Mouse (Mus musculus) erythroblast, embryonic 14.5 days (primary cell): ENCODE measurements around the gene Stk36. TPM values are rescaled to one million over a fixed set of nuclear protein-coding genes. Genes with fewer than 3 reads are reported as not detected.

ENCODE experiments used
- H3K27me3 ChIP-seq: 2 replicates; pipeline ENCODE4 v1.6.1; 2012; ENCODE audit warnings: inconsistent platforms; ENCODE audit not compliant: control insufficient read depth
- H3K36me3 ChIP-seq: 2 replicates; pipeline ENCODE4 v1.6.1; 2012; ENCODE audit warnings: mild to moderate bottlenecking, inconsistent platforms; ENCODE audit not compliant: control insufficient read depth
- H3K4me1 ChIP-seq: 2 replicates; pipeline ENCODE4 v1.6.1; 2012; ENCODE audit warnings: inconsistent platforms; ENCODE audit not compliant: control insufficient read depth
- H3K4me3 ChIP-seq: replicated peaks from 2 replicates; pipeline ENCODE3; 2012; ENCODE audit warnings: moderate library complexity, mild to moderate bottlenecking, inconsistent platforms
- H3K9me3 ChIP-seq: 2 replicates; pipeline ENCODE4 v1.6.1; 2012; ENCODE audit warnings: low read length, inconsistent platforms, mixed read lengths; ENCODE audit not compliant: control insufficient read depth
- GATA1 ChIP-seq: IDR thresholded peaks from 2 replicates; pipeline ENCODE4 v1.6.1; 2012; ENCODE audit warnings: low read length, inconsistent platforms, mixed read lengths
- TAL1 ChIP-seq: IDR thresholded peaks from 3 replicates; pipeline ENCODE4 v1.6.1; 2012; ENCODE audit warnings: low read length, inconsistent platforms, mixed read lengths
- polyA plus RNA-seq: library from polyadenylated mRNA; stranded (reverse); fragments of >175 nt; gene quantifications from 2 replicates; pipeline ENCODE4 v1.2.3, GENCODE M21; 2012

The Stk36 gene
- polyA plus RNA-seq, 1 experiment = not detected

DNA sequence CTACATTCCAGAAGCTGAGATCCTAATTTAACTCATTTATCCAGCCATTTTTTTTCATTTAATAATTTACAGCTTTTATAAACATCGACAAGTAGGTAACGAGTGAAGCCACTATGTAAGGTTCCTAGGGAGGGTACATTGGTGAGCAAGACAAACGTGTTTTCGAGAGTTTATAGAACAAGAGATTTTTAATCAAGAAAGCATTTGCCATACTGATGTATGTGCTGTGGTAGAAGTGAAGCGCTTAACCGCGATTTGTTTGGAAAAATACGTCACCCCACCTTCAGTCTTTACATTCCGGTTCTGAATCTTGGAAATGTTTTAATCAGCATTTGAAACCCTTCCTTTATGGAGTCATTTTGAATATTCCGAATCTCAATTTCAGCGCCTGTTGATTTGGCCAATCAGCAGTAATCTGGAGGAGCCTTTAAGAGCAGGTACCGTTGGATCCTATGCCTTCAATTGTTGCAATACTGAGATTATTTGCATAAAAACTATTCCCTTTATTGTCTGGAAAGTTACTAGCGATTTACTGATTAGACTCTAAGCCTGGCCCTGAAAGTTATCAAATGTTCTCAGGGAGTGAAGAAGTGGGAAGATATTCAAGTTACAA lies 61.1 kb downstream of the Stk36 start:
- Histone ChIP-seq H3K9me3 (no peaks in the 10 kb centered on the region), H3K36me3 (peaks cover 5% of the 10 kb centered on the region), H3K4me1 (peaks cover 32% of the 10 kb centered on the region), H3K27me3 (no peaks in the 10 kb centered on the region), H3K4me3 (peak overlapping the region; percentile 97)
- TF ChIP-seq GATA1 (no peak), TAL1 (no peak)

DNA sequence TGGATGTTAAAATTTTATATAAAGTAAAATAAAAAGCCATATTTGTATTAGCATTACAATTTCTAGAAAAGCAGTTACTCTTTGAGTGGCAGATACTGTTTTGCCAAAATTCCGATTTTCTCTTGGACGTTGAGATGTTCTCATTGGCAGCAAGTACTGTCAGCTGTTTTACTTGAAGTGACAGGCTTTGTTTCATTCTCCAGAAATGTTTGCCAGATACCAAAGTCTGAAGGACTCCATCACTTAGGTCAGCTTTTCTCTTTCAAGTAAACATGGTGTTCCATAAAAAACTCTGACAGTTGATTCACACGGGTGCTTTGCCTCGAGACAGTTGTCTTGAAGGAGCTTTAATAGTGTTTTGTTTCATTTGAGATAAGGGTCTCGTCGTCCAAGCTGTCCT lies 63.9 kb downstream of the Stk36 start:
- Histone ChIP-seq H3K4me3 (no peak overlapping the region), H3K36me3 (peaks cover 17% of the 10 kb centered on the region), H3K27me3 (no peaks in the 10 kb centered on the region), H3K9me3 (no peaks in the 10 kb centered on the region), H3K4me1 (peaks cover 32% of the 10 kb centered on the region)
- TF ChIP-seq GATA1 (no peak), TAL1 (no peak)

DNA sequence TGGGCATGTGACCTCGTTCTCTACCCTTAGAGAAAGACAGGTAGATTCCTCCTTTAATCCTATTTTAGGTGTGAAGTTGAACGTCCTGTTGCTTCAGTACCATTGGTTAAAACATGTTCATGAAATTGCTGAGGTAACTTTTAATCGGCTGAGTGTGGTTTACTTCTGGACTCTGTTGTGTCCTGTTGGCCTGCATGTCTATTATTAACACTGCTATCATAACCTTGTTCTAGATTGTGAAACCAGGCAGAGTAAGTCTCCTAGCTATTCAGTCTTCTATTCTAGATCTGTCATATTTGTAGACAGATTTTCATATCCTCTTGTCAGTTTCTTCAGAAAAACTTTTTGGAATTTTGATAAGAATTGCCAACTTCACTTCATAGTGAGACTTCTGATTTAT lies 67.1 kb downstream of the Stk36 start:
- Histone ChIP-seq H3K9me3 (no peaks in the 10 kb centered on the region), H3K27me3 (no peaks in the 10 kb centered on the region), H3K36me3 (peaks cover 33% of the 10 kb centered on the region), H3K4me3 (no peak overlapping the region), H3K4me1 (peaks cover 25% of the 10 kb centered on the region)
- no peak for TF ChIP-seq TAL1
- no peak for TF ChIP-seq GATA1

DNA sequence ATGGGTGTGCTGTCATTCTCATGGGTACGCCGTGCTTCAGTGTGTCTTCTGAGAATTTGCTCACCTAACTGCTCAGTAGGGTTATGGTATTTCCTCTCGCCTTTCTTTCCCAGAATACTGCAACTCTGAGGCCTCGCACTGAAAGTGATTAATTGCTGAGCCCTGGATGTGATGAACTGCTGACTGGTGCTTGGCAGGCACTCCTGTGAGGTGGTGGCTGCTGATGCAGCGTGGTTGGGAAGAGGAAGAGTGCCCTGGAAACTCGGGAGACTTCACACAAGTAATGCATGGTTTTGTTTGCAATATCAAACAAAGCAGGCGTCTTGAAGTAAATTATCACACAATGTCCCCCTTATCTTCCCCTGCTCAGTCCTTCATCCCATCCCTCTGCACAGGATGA lies 71.5 kb downstream of the Stk36 start:
- H3K4me3 ChIP-seq = no peak overlapping the region
- no peaks in the 10 kb centered on the region for H3K9me3 ChIP-seq
- TF ChIP-seq TAL1 (no peak), GATA1 (no peak)
- H3K4me1 ChIP-seq = peaks cover 11% of the 10 kb centered on the region
- H3K27me3 ChIP-seq = no peaks in the 10 kb centered on the region
- H3K36me3 ChIP-seq = peaks cover 32% of the 10 kb centered on the region

DNA sequence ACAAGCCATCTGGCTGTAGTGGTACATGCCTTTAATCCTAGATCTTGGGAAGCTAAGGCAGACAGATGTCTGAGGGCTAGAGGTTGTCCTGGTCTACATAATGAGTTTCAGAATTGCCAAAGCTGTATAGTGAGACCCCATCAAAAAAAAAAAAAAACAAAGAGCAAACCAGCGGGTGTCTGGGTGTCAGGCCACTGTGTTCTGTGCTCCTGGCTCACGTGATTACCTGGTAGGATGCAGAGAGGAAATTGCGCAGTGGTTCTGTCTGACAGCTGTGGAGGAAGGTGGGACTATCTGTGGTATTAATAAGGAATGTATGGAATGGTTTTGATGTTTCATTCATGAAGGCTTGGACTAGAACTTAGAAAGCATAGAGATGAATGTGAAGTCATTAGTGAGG lies 75.6 kb downstream of the Stk36 start:
- Histone ChIP-seq H3K36me3 (peaks cover 49% of the 10 kb centered on the region), H3K9me3 (no peaks in the 10 kb centered on the region)
- TF ChIP-seq GATA1 = no peak
- TF ChIP-seq TAL1 = no peak

DNA sequence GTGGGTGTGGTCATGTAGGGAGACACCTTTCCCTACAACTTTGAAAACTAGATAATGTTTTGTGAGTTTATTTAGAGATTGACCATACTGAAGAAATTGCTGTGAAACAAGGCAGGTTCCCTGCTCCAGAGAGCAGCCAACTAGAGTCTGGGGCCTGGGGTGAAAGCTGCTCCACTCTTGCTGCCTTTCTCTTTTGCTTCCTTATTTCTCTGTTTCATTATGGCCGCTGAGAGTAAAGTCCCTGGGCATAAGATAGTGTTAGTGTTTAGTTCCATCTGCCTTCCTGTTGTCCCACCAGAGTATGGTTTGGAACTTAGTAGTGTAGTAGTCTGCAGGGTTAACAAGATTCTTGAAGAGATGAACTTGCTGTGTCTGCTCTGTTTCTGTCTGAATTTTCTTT lies 76.6 kb downstream of the Stk36 start:
- peaks cover 9% of the 10 kb centered on the region for H3K4me1 ChIP-seq
- no peaks in the 10 kb centered on the region for H3K9me3 ChIP-seq
- H3K4me3 ChIP-seq = no peak overlapping the region
- no peak for TF ChIP-seq GATA1
- no peaks in the 10 kb centered on the region for H3K27me3 ChIP-seq
- peaks cover 49% of the 10 kb centered on the region for H3K36me3 ChIP-seq

More for the DNA sequence above, 75.6 kb downstream of the Stk36 start:
- peaks cover 16% of the 10 kb centered on the region for H3K4me1 ChIP-seq
- no peaks in the 10 kb centered on the region for H3K27me3 ChIP-seq
- H3K4me3 ChIP-seq = no peak overlapping the region

Other genes with a start within 250 kb of the Stk36 start
- gene Catip, start 239.3 kb upstream of the Stk36 start, polyA plus RNA-seq = not detected in 2 replicates
- gene Slc11a1, start 226.2 kb upstream of the Stk36 start, polyA plus RNA-seq = 0.93 and 1.4 TPM in 2 replicates
- gene Ctdsp1, start 209.9 kb upstream of the Stk36 start, polyA plus RNA-seq = 33.4 and 34.3 TPM in 2 replicates
- gene Vil1, start 192.1 kb upstream of the Stk36 start, polyA plus RNA-seq = not detected in 2 replicates
- 0.78 and 0.87 TPM in 2 replicates for gene Cnot9, start 95.4 kb upstream of the Stk36 start, polyA plus RNA-seq
- gene Plcd4, start 58.6 kb upstream of the Stk36 start, polyA plus RNA-seq = not detected in 2 replicates
- gene Usp37, start 57.2 kb upstream of the Stk36 start, polyA plus RNA-seq = 0.08 and 0.14 TPM in 2 replicates
- 0.34 and 0.41 TPM in 2 replicates for gene Zfp142, start 13.2 kb upstream of the Stk36 start, polyA plus RNA-seq
- 0.06 and 0.18 TPM in 2 replicates for gene Bcs1l, start 13.2 kb upstream of the Stk36 start, polyA plus RNA-seq
- gene Rnf25, start within 50 bp of the Stk36 start, polyA plus RNA-seq = 1.2 and 1.4 TPM in 2 replicates
- gene Ttll4, start 60.3 kb downstream of the Stk36 start, polyA plus RNA-seq = 0.12 and 0.24 TPM in 2 replicates
- 0.02 and 0.05 TPM in 2 replicates for gene Cyp27a1, start 112.1 kb downstream of the Stk36 start, polyA plus RNA-seq
- gene Prkag3, start 147.8 kb downstream of the Stk36 start, polyA plus RNA-seq = 0.02 TPM in 1 of 2 replicates, not detected in the other
- gene Wnt6, start 170.4 kb downstream of the Stk36 start, polyA plus RNA-seq = not detected in 2 replicates
- 0.02 and 0.04 TPM in 2 replicates for gene Wnt10a, start 190.1 kb downstream of the Stk36 start, polyA plus RNA-seq